Mouse (Mus musculus): ENCODE measurements around the gene Polg. TPM values are rescaled to one million over a fixed set of nuclear protein-coding genes. Genes with fewer than 3 reads are reported as not detected.

The Polg gene
- total and polyA plus RNA-seq, 3 experiments: 40.6 to 152 (median 87.4) TPM

GRCm38 (mm10) chr7:79503656-79504250 is 37.6 kb upstream of the Polg start:
- H3K4me1 ChIP-seq (ENCODE audit: insufficient read depth, low read depth, low read length): no peaks in the 10 kb centered on the region

GRCm38 (mm10) chr7:79503103-79503455 is 36.9 kb upstream of the Polg start:
- Histone ChIP-seq H3K4me3 (ENCODE audit: low read depth, low read length) (no peak overlapping the region), H3K36me3 (replicated peaks) (no peaks in the 10 kb centered on the region), H3K9me3 (replicated peaks) (no peaks in the 10 kb centered on the region), H3K4me1 (ENCODE audit: insufficient read depth, low read depth, low read length) (no peaks in the 10 kb centered on the region), H3K27me3 (ENCODE audit: insufficient read depth, low read length) (peaks cover 40% of the 10 kb centered on the region; the same call in 1 of the 2 replicates)
- no peak for DNase-seq (ENCODE audit: low spot score)
- no peak for ATAC-seq (ENCODE audit: extremely low read depth, insufficient number of reproducible peaks, low FRiP score, poor library complexity, severe bottlenecking)
- TF ChIP-seq CTCF (IDR thresholded peaks at IDR 0.05; ENCODE audit: low read depth, low read length) (no peak), GATA1 (IDR thresholded peaks at IDR 0.05; ENCODE audit: borderline replicate concordance, low read length) (no peak), TAL1 (conservative IDR thresholded peaks at IDR 0.05; ENCODE audit: low read depth, low read length) (no peak), GATA2 (IDR thresholded peaks at IDR 0.05; ENCODE audit: borderline replicate concordance, low read depth, low read length) (no peak), POLR2AphosphoS5 (IDR thresholded peaks at IDR 0.05; ENCODE audit: insufficient replicate concordance, low read depth, low read length) (no peak)

More at GRCm38 (mm10) chr7:79503656-79504250, 37.6 kb upstream of the Polg start:
- DNase-seq (ENCODE audit: low spot score) (no peak), ATAC-seq (ENCODE audit: extremely low read depth, insufficient number of reproducible peaks, low FRiP score, poor library complexity, severe bottlenecking) (no peak)
- TF ChIP-seq GATA1 (IDR thresholded peaks at IDR 0.05; ENCODE audit: borderline replicate concordance, low read length) (no peak), TAL1 (conservative IDR thresholded peaks at IDR 0.05; ENCODE audit: low read depth, low read length) (no peak), CTCF (IDR thresholded peaks at IDR 0.05; ENCODE audit: low read depth, low read length) (no peak)
- Histone ChIP-seq H3K9me3 (replicated peaks) (no peaks in the 10 kb centered on the region), H3K36me3 (replicated peaks) (no peaks in the 10 kb centered on the region), H3K4me3 (ENCODE audit: low read depth, low read length) (no peak overlapping the region), H3K27me3 (ENCODE audit: insufficient read depth, low read length) (peaks cover 37% of the 10 kb centered on the region; the same call in 1 of the 2 replicates)

GRCm38 (mm10) chr7:79502152-79503102 is 36.3 kb upstream of the Polg start:
- no peaks in the 10 kb centered on the region for H3K9me3 ChIP-seq (replicated peaks)
- no peaks in the 10 kb centered on the region for H3K36me3 ChIP-seq (replicated peaks)
- DNase-seq (ENCODE audit: low spot score) (no peak), ATAC-seq (ENCODE audit: extremely low read depth, insufficient number of reproducible peaks, low FRiP score, poor library complexity, severe bottlenecking) (no peak)
- TF ChIP-seq CTCF (IDR thresholded peaks at IDR 0.05; ENCODE audit: low read depth, low read length) (no peak), POLR2AphosphoS5 (IDR thresholded peaks at IDR 0.05; ENCODE audit: insufficient replicate concordance, low read depth, low read length) (no peak), TAL1 (conservative IDR thresholded peaks at IDR 0.05; ENCODE audit: low read depth, low read length) (no peak), GATA1 (IDR thresholded peaks at IDR 0.05; ENCODE audit: borderline replicate concordance, low read length) (no peak), GATA2 (IDR thresholded peaks at IDR 0.05; ENCODE audit: borderline replicate concordance, low read depth, low read length) (no peak)
- no peak overlapping the region for H3K4me3 ChIP-seq (ENCODE audit: low read depth, low read length)
- H3K27me3 ChIP-seq (ENCODE audit: insufficient read depth, low read length): peaks cover 46% of the 10 kb centered on the region; the same call in 1 of the 2 replicates
- H3K4me1 ChIP-seq (ENCODE audit: insufficient read depth, low read depth, low read length): no peaks in the 10 kb centered on the region

GRCm38 (mm10) chr7:79501581-79502031 is 35.4 kb upstream of the Polg start:
- no peak for ATAC-seq (ENCODE audit: extremely low read depth, insufficient number of reproducible peaks, low FRiP score, poor library complexity, severe bottlenecking)
- Histone ChIP-seq H3K36me3 (replicated peaks) (no peaks in the 10 kb centered on the region), H3K9me3 (replicated peaks) (no peaks in the 10 kb centered on the region), H3K27me3 (ENCODE audit: insufficient read depth, low read length) (peaks cover 49% of the 10 kb centered on the region), H3K4me1 (ENCODE audit: insufficient read depth, low read depth, low read length) (no peaks in the 10 kb centered on the region), H3K4me3 (ENCODE audit: low read depth, low read length) (no peak overlapping the region)
- DNase-seq (ENCODE audit: low spot score): no peak
- TF ChIP-seq GATA2 (IDR thresholded peaks at IDR 0.05; ENCODE audit: borderline replicate concordance, low read depth, low read length) (no peak), POLR2AphosphoS5 (IDR thresholded peaks at IDR 0.05; ENCODE audit: insufficient replicate concordance, low read depth, low read length) (no peak), TAL1 (conservative IDR thresholded peaks at IDR 0.05; ENCODE audit: low read depth, low read length) (no peak), CTCF (IDR thresholded peaks at IDR 0.05; ENCODE audit: low read depth, low read length) (no peak), GATA1 (IDR thresholded peaks at IDR 0.05; ENCODE audit: borderline replicate concordance, low read length) (no peak)

GRCm38 (mm10) chr7:79500681-79501306 is 34.6 kb upstream of the Polg start:
- Histone ChIP-seq H3K27me3 (ENCODE audit: insufficient read depth, low read length) (peaks cover 51% of the 10 kb centered on the region), H3K36me3 (replicated peaks) (no peaks in the 10 kb centered on the region), H3K9me3 (replicated peaks) (no peaks in the 10 kb centered on the region), H3K4me1 (ENCODE audit: insufficient read depth, low read depth, low read length) (peaks cover 5% of the 10 kb centered on the region), H3K4me3 (ENCODE audit: low read depth, low read length) (no peak overlapping the region)
- ATAC-seq (ENCODE audit: extremely low read depth, insufficient number of reproducible peaks, low FRiP score, poor library complexity, severe bottlenecking) (no peak), DNase-seq (ENCODE audit: low spot score) (no peak)
- TF ChIP-seq CTCF (IDR thresholded peaks at IDR 0.05; ENCODE audit: low read depth, low read length): no peak
